Mouse (Mus musculus): ENCODE measurements around the gene Acrbp. TPM values are rescaled to one million over a fixed set of nuclear protein-coding genes. Genes with fewer than 3 reads are reported as not detected.

The Acrbp gene
- polyA plus RNA-seq, 1 experiment, result 34.4 TPM

DNA sequence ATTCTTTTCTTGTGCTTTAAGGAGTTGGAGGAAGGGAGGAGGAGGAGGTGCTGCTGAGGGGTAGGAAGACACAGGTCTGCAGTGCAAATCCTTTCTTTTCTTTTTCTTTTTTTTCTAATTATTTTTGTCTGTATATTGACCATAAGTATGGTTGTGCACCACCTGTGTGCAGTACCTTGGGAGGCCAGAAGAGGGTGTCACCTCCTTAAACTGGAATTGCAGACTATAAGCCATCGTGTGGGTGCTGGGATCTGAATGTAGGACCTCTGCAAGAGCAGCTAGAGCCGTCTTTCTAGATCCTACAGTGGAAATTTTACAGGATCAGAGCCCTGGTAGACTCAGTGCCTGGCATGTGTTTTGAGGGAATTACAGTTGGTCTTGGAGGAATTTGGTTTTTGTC lies 58.2 kb downstream of the Acrbp start:
- Histone ChIP-seq H3K27me3 (ENCODE audit: control insufficient read depth, insufficient read depth, low read length) (no peaks in the 10 kb centered on the region), H3K4me3 (ENCODE audit: extremely low read depth, insufficient read depth, insufficient read length) (no peak overlapping the region), H3K4me1 (ENCODE audit: control insufficient read depth, insufficient read depth, insufficient read length) (no peaks in the 10 kb centered on the region), H3K27ac (ENCODE audit: insufficient read depth, low read length) (no peak overlapping the region), H3K36me3 (ENCODE audit: control insufficient read depth, insufficient read depth, low read length) (peaks cover 80% of the 10 kb centered on the region)
- no peak for DNase-seq (ENCODE audit: low read depth in 1 of 2, low spot score in 2 of 2)
- TF ChIP-seq CTCF (IDR thresholded peaks at IDR 0.05; ENCODE audit: extremely low read depth, insufficient read depth, insufficient read length, insufficient replicate concordance) (no peak), POLR2A (IDR thresholded peaks at IDR 0.05; ENCODE audit: low read depth, low read length) (no peak)
- 93% methylated on average over 2 of the region's 2 CpGs for WGBS

DNA sequence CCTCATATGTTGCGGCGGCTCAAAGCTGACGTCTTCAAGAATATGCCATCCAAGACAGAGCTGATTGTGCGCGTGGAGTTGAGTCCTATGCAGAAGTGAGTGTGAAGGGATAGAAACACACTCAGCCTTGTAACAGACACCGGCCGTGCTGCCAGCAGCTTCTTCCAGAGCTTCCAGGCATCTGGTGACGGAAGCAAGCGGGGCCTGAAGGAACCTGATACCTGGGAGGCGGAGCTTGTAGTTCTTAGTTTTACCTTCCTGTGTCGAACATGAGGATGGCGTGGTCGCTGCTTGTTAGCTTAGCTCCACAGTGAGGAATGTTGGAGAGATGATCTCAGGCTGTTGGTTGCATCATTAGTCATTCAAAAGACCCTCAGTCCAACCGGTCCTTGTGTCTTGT lies 59.9 kb downstream of the Acrbp start:
- DNase-seq (ENCODE audit: low read depth in 1 of 2, low spot score in 2 of 2), result no peak
- 95% methylated on average over 14 of the region's 14 CpGs for WGBS
- TF ChIP-seq POLR2A (IDR thresholded peaks at IDR 0.05; ENCODE audit: low read depth, low read length) (no peak), CTCF (IDR thresholded peaks at IDR 0.05; ENCODE audit: extremely low read depth, insufficient read depth, insufficient read length, insufficient replicate concordance) (no peak)
- no peak overlapping the region for H3K4me3 ChIP-seq (ENCODE audit: extremely low read depth, insufficient read depth, insufficient read length)
- peaks cover 85% of the 10 kb centered on the region for H3K36me3 ChIP-seq (ENCODE audit: control insufficient read depth, insufficient read depth, low read length)
- no peak overlapping the region for H3K27ac ChIP-seq (ENCODE audit: insufficient read depth, low read length)
- no peaks in the 10 kb centered on the region for H3K27me3 ChIP-seq (ENCODE audit: control insufficient read depth, insufficient read depth, low read length)
- no peaks in the 10 kb centered on the region for H3K4me1 ChIP-seq (ENCODE audit: control insufficient read depth, insufficient read depth, insufficient read length)

DNA sequence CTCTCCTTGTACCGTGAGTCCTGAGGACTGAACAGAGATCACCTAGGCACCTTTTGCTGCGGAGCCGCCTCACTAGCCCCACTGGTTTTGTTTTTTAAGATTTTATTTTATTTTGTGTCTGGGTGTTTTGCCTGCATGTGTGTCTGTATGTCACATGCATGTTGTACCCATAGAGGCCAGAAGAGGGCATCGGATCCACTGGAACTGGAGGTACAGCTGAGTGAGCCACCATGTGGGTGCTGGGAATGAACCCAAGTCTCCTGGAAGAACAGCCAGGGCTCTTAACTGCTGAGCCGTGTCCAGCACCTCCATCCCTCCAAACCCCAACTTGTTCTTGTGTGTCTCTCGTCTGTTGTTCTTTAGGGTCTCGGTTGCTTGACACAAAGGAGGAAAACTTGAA lies 61.4 kb downstream of the Acrbp start:
- H3K4me1 ChIP-seq (ENCODE audit: control insufficient read depth, insufficient read depth, insufficient read length), result no peaks in the 10 kb centered on the region
- no peaks in the 10 kb centered on the region for H3K27me3 ChIP-seq (ENCODE audit: control insufficient read depth, insufficient read depth, low read length)
- 94% methylated on average over 7 of the region's 7 CpGs for WGBS
- H3K27ac ChIP-seq (ENCODE audit: insufficient read depth, low read length), result no peak overlapping the region
- peak in 1 of 2 experiments; percentile 38 for DNase-seq (ENCODE audit: low read depth in 1 of 2, low spot score in 2 of 2)
- TF ChIP-seq POLR2A (IDR thresholded peaks at IDR 0.05; ENCODE audit: low read depth, low read length), result no peak
- no peak overlapping the region for H3K4me3 ChIP-seq (ENCODE audit: extremely low read depth, insufficient read depth, insufficient read length)
- peaks cover 78% of the 10 kb centered on the region for H3K36me3 ChIP-seq (ENCODE audit: control insufficient read depth, insufficient read depth, low read length)

GRCm38 (mm10) chr6:125112553-125112952 lies 63.1 kb downstream of the Acrbp start:
- 85% methylated on average over 11 of the region's 11 CpGs for WGBS
- TF ChIP-seq POLR2A (IDR thresholded peaks at IDR 0.05; ENCODE audit: low read depth, low read length) (no peak), CTCF (IDR thresholded peaks at IDR 0.05; ENCODE audit: extremely low read depth, insufficient read depth, insufficient read length, insufficient replicate concordance) (no peak)
- peaks cover 71% of the 10 kb centered on the region for H3K36me3 ChIP-seq (ENCODE audit: control insufficient read depth, insufficient read depth, low read length)
- H3K27me3 ChIP-seq (ENCODE audit: control insufficient read depth, insufficient read depth, low read length), result no peaks in the 10 kb centered on the region
- H3K4me1 ChIP-seq (ENCODE audit: control insufficient read depth, insufficient read depth, insufficient read length), result no peaks in the 10 kb centered on the region
- H3K4me3 ChIP-seq (ENCODE audit: extremely low read depth, insufficient read depth, insufficient read length), result no peak overlapping the region
- no peak overlapping the region for H3K27ac ChIP-seq (ENCODE audit: insufficient read depth, low read length)
- DNase-seq (ENCODE audit: low read depth in 1 of 2, low spot score in 2 of 2), result no peak

Other genes starting within 250 kb of the Acrbp start
- gene Spsb2, start 241.0 kb upstream of the Acrbp start, polyA plus RNA-seq (2012; rRNA removed), result 10.3 and 13.5 TPM in 2 replicates
- 74.7 and 89.3 TPM in 2 replicates for gene Tpi1, start 235.4 kb upstream of the Acrbp start, polyA plus RNA-seq (2012; rRNA removed)
- 53.8 and 65.3 TPM in 2 replicates for gene Usp5, start 220.2 kb upstream of the Acrbp start, polyA plus RNA-seq (2012; rRNA removed)
- gene Cdca3, start 220.1 kb upstream of the Acrbp start, polyA plus RNA-seq (2012; rRNA removed), result 30.4 and 39.0 TPM in 2 replicates
- gene Gnb3, start 209.4 kb upstream of the Acrbp start, polyA plus RNA-seq (2012; rRNA removed), result 0.13 and 0.37 TPM in 2 replicates
- 9.3 and 10.8 TPM in 2 replicates for gene P3h3, start 191.9 kb upstream of the Acrbp start, polyA plus RNA-seq (2012; rRNA removed)
- gene Gpr162, start 185.7 kb upstream of the Acrbp start, polyA plus RNA-seq (2012; rRNA removed), result 2.7 and 3.0 TPM in 2 replicates
- 34.2 and 35.9 TPM in 2 replicates for gene Cd4, start 161.5 kb upstream of the Acrbp start, polyA plus RNA-seq (2012; rRNA removed)
- 10.9 and 18.2 TPM in 2 replicates for gene Lag3, start 138.0 kb upstream of the Acrbp start, polyA plus RNA-seq (2012; rRNA removed)
- gene Ptms, start 129.6 kb upstream of the Acrbp start, polyA plus RNA-seq (2012; rRNA removed), result 450 and 549 TPM in 2 replicates
- gene Mlf2, start 118.3 kb upstream of the Acrbp start, polyA plus RNA-seq (2012; rRNA removed), result 125 and 140 TPM in 2 replicates
- gene Cops7a, start 84.2 kb upstream of the Acrbp start, polyA plus RNA-seq (2012; rRNA removed), result 106 and 116 TPM in 2 replicates
- gene Pianp, start 53.0 kb upstream of the Acrbp start, polyA plus RNA-seq (2012; rRNA removed), result 3.4 and 5.4 TPM in 2 replicates
- gene Zfp384, start 40.5 kb upstream of the Acrbp start, polyA plus RNA-seq (2012; rRNA removed), result 52.2 and 54.3 TPM in 2 replicates
- gene Ing4, start 9.9 kb upstream of the Acrbp start, polyA plus RNA-seq (2012; rRNA removed), result 31.8 and 36.2 TPM in 2 replicates
- 62.1 and 64.3 TPM in 2 replicates for gene Lpar5, start 18.2 kb downstream of the Acrbp start, polyA plus RNA-seq (2012; rRNA removed)
- gene Chd4, start 46.3 kb downstream of the Acrbp start, polyA plus RNA-seq (2012; rRNA removed), result 87.4 and 196 TPM in 2 replicates
- gene Nop2, start 82.2 kb downstream of the Acrbp start, polyA plus RNA-seq (2012; rRNA removed), result 14.0 and 16.2 TPM in 2 replicates
- 58.0 and 66.8 TPM in 2 replicates for gene Iffo1, start 95.6 kb downstream of the Acrbp start, polyA plus RNA-seq (2012; rRNA removed)
- 1,160 and 1,333 TPM in 2 replicates for gene Gapdh, start 116.8 kb downstream of the Acrbp start, polyA plus RNA-seq (2012; rRNA removed)
- gene Ncapd2, start 142.0 kb downstream of the Acrbp start, polyA plus RNA-seq (2012; rRNA removed), result 84.6 and 110 TPM in 2 replicates
- gene Mrpl51, start 142.1 kb downstream of the Acrbp start, polyA plus RNA-seq (2012; rRNA removed), result 21.2 and 29.4 TPM in 2 replicates
- 41.7 and 46.8 TPM in 2 replicates for gene Vamp1, start 165.9 kb downstream of the Acrbp start, polyA plus RNA-seq (2012; rRNA removed)
- gene Tapbpl, start 182.2 kb downstream of the Acrbp start, polyA plus RNA-seq (2012; rRNA removed), result 24.4 and 38.0 TPM in 2 replicates
- gene Cd27, start 187.3 kb downstream of the Acrbp start, polyA plus RNA-seq (2012; rRNA removed), result 87.3 and 98.7 TPM in 2 replicates
- not detected in 2 replicates for gene Tuba3a, start 236.4 kb downstream of the Acrbp start, polyA plus RNA-seq (2012; rRNA removed)